Mouse (Mus musculus) bone marrow, adult 2 months (tissue): ENCODE measurements around the gene 6030498E09Rik.

Experiments
- CTCF ChIP-seq: fragments of 200-500 bp; IDR thresholded peaks from 2 replicates; pipeline ENCODE4 v1.5.1; 2011; ENCODE audit warnings: low read length, control low read depth; ENCODE audit not compliant: control insufficient read depth, insufficient read depth
- POLR2A ChIP-seq: fragments of 200-500 bp; IDR thresholded peaks from 2 replicates; pipeline ENCODE4 v1.6.1; 2011; ENCODE audit warnings: low read depth, mild to moderate bottlenecking, control low read depth, low read length, borderline replicate concordance; ENCODE audit not compliant: control insufficient read depth

DNA sequence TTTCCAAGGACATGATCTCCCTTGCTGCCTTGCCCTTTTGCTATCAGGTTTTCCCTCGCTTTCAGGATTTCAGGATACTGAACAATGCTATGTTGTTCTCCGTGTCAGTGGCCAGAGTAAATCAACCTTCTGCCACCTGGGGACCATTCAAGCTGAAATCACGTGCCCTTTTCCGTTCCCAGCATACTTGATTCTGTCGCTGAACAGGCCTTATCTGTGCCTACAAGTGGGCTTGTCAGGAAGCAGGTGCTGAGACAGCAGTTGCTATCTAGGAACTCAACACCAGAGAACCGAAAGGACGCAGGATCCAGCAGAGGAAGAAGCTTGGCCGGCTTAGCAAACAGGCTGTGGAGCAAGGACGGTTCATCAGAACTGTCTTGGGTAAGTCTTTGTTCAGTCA is at the start of gene 6030498E09Rik:
- TF ChIP-seq CTCF (no peak), POLR2A (no peak)
